8 mouse cellular contexts compared by ENCODE assay signal in the genomic region with DNA sequence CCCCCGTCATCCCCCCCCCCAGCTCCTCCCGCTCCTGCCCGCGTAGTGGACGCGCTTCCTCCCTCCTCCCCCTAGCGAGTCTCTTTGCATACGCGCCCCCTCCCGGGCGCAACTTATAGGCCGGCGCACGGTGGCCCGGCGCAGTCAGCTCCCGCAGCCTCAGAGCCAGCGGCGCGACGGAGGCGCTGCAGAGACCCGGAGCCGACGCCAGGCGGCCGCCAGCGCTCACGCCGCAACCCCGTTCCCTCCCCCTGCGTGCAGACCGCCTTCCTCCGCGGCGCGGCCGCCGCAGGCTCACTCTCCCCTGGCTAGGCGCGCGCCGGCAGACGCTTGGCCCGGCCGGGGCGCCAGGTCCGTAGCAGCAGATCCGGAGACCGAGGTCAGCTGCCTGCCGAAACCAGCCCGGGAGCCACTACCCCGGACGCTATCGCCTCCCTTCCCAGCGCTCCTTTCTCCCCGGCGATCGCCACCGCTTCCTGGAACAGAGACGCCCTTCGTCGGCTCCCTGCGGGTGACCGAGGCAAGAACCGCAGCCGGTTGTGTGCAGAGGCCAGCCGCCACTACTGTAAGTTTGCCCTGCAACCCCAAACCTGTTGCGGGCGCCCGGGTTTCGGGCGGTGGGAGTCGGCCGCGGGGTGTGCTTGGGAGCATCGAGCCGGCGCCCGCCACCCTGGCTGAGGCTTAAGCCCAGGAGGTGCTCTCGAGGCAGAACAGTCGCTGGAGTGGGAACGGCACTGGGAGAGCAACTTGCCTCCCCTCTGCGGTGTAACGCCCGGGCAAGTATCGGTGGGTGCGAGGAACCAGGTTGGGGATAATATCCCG. TPM values are rescaled to one million over a fixed set of nuclear protein-coding genes. Genes with fewer than 3 reads are reported as not detected.
DNase-seq lines count a peak whose midpoint lies in the region; ATAC-seq and TF ChIP-seq lines count a peak whose summit lies in the region.

A gene (plus strand): TSS at position 141 of the 822 bp plus-strand sequence.

- TF ChIP-seq POLR2A in lung, adult 2 months (IDR thresholded peaks at IDR 0.05; ENCODE audit: borderline replicate concordance, extremely low read depth, low read depth, low read length): 0 out of 2 replicates have a peak, but pooled peaks have one; percentile 22
- TF ChIP-seq POLR2A in olfactory bulb, adult 2 months (IDR thresholded peaks at IDR 0.05; ENCODE audit: insufficient read depth, low read depth, low read length): peak; percentile 36; the same call in 1 of the 2 replicates

- peak; percentile 9; the same call in 1 of the 2 replicates for TF ChIP-seq CTCF in lung, adult 2 months (IDR thresholded peaks at IDR 0.05; ENCODE audit: insufficient read depth, low read length)
- peak; percentile 78 for TF ChIP-seq CTCF in olfactory bulb, adult 2 months (IDR thresholded peaks at IDR 0.05; ENCODE audit: insufficient read depth, low read depth, low read length)

- intact Hi-C loops in heart, postnatal 25 days (cut with DNase I): loop anchor here (2.0 to 5.0 kb wide), 3 partner anchors 54 to 306 kb away; no protein-coding TSS in a partner anchor

- peak within 1 kb of the TSS; percentile 86 for H3K4me2 ChIP-seq in forebrain, embryonic 16.5 days (ENCODE audit: low read length)

- peaks cover 6 to 26% of the 10 kb centered on the region in 2 experiments; a peak in 3 of 4 replicates for H3K4me1 ChIP-seq in ES-E14 (ENCODE audit: control insufficient read depth in 2 of 2, insufficient read depth in 2 of 2, low read length in 2 of 2, poor library complexity in 1 of 2)
- peaks cover 52% of the 10 kb centered on the region for H3K4me1 ChIP-seq in forebrain, embryonic 16.5 days (replicated peaks; ENCODE audit: control insufficient read depth, insufficient read depth, low read length)
- peaks cover 12% of the 10 kb centered on the region for H3K4me1 ChIP-seq in lung, adult 2 months (ENCODE audit: control insufficient read depth, insufficient read depth, low read length)
- peaks cover 19% of the 10 kb centered on the region for H3K4me1 ChIP-seq in olfactory bulb, adult 2 months (ENCODE audit: control insufficient read depth, insufficient read depth, low read length)

- no peaks in the 10 kb centered on the region for H3K9me3 ChIP-seq in ES-E14 (ENCODE audit: control insufficient read depth, insufficient read depth, low read depth, low read length)
- H3K9me3 ChIP-seq in forebrain, embryonic 16.5 days (ENCODE audit: control insufficient read depth, low read length): no peaks in the 10 kb centered on the region

- in situ Hi-C loops in ES-E14 (cut with MboI; ENCODE audit: low sequenced_read_pairs in 2 of 2, unreplicated experiment in 2 of 2): loop anchor here in 1 of 2 experiments (25.0 kb wide), 2 partner anchors 246 to 371 kb away; no protein-coding TSS in a partner anchor

- peak within 1 kb of the TSS; percentile 94 for H3K9ac ChIP-seq in ES-E14 (ENCODE audit: insufficient read depth, low read depth, low read length, poor library complexity, severe bottlenecking)
- H3K9ac ChIP-seq in forebrain, embryonic 16.5 days (replicated peaks; ENCODE audit: low read depth, low read length): peak within 1 kb of the TSS; percentile 97

- peak; percentile 76 for DNase-seq in ES-E14 (ENCODE audit: low read depth, low spot score)
- DNase-seq in cerebellum, adult 11-12 months: peak; percentile 40
- peak; percentile 87 for DNase-seq in heart, postnatal 25 days (ENCODE audit: low spot score)
- peak; percentile 87 to 93 for DNase-seq in layer of hippocampus, adult 18-20 months (ENCODE audit: low spot score in 2 of 2)
- DNase-seq in lung, adult 2 months: peak; percentile 86
- peak; percentile 86 to 87 for DNase-seq in thymus, adult 18-20 months

- H3K36me3 ChIP-seq in ES-E14 (ENCODE audit: control insufficient read depth, insufficient read depth, low read length, poor library complexity, severe bottlenecking): peaks cover 16% of the 10 kb centered on the region
- peaks cover 10% of the 10 kb centered on the region for H3K36me3 ChIP-seq in forebrain, embryonic 16.5 days (ENCODE audit: control insufficient read depth, insufficient read depth)

- peak within 1 kb of the TSS; percentile 88 to 96 for H3K4me3 ChIP-seq in ES-E14 (ENCODE audit: insufficient read depth in 1 of 2, low read depth in 1 of 2, low read length in 2 of 2, poor library complexity in 1 of 2, severe bottlenecking in 1 of 2)
- peak within 1 kb of the TSS; percentile 91 for H3K4me3 ChIP-seq in forebrain, embryonic 16.5 days (replicated peaks; ENCODE audit: low read length)
- H3K4me3 ChIP-seq in lung, adult 2 months (replicated peaks; ENCODE audit: extremely low read depth, low read depth, low read length): peak within 1 kb of the TSS; percentile 88
- peak within 1 kb of the TSS; percentile 54 for H3K4me3 ChIP-seq in olfactory bulb, adult 2 months (ENCODE audit: insufficient read depth, low read depth, low read length)

- under 1% methylated on average over 79 of the region's 89 CpGs for WGBS in forebrain, embryonic 16.5 days
- under 1% methylated on average over 83 of the region's 89 CpGs for WGBS in lung, adult 2 months
- WGBS in olfactory bulb, adult 2 months: 1% methylated on average over 89 of the region's 89 CpGs

- H3K27ac ChIP-seq in ES-E14 (ENCODE audit: insufficient read depth, low read depth, low read length, poor library complexity, severe bottlenecking): peak within 1 kb of the TSS; percentile 86
- H3K27ac ChIP-seq in forebrain, embryonic 16.5 days (ENCODE audit: low read length): peak within 1 kb of the TSS; percentile 99
- peak within 1 kb of the TSS; percentile 43; the same call in 1 of the 2 replicates for H3K27ac ChIP-seq in olfactory bulb, adult 2 months (ENCODE audit: insufficient read depth, low read depth, low read length)

- ATAC-seq in forebrain, embryonic 16.5 days: peak; percentile 90

- H3K27me3 ChIP-seq in forebrain, embryonic 16.5 days (replicated peaks; ENCODE audit: control insufficient read depth, insufficient read depth, low read length): no peaks in the 10 kb centered on the region

TF ChIP-seq in ES-E14, 5 proteins besides CTCF, POLR2A, EP300 and RAD21:
- TF ChIP-seq ZC3H11A (IDR thresholded peaks at IDR 0.05; ENCODE audit: borderline replicate concordance, low read depth, low read length): no peak; the same call in 1 of the 2 replicates
- TF ChIP-seq HCFC1 (IDR thresholded peaks at IDR 0.05; ENCODE audit: borderline replicate concordance, insufficient read depth, low read length): peak; percentile 61; the same call in 1 of the 2 replicates

RNA-seq across cellular contexts. Expression of the gene that starts here (rescaled TPM):
- total RNA-seq in ES-E14 (2012; rRNA removed): 63.1 and 73.6 TPM in 2 replicates
- polyA plus RNA-seq in forebrain, embryonic 16.5 days (2015; fragmentation: Nextera tagmentation; extraction: Ambion mirVana): 133 and 143 TPM in 2 replicates
- total RNA-seq in heart, postnatal 25 days (2021): 1 to 10 TPM; 5.6 to 6.4 TPM
- total RNA-seq in layer of hippocampus, adult 18-20 months (2021): 100 to 1,000 TPM; 757 to 762 TPM
- polyA plus RNA-seq in lung, adult 2 months (2012; rRNA removed): 7.3 and 8.5 TPM in 2 replicates
- not detected in 2 replicates for polyA plus RNA-seq in olfactory bulb, adult 2 months (2012; ENCODE audit: insufficient read depth, insufficient read length, low replicate concordance, missing spikeins)

Comparison
In these comparisons a context has a peak if more than half of its experiments do, and no peak if none do; other contexts are left out.
1. Peak in every context shown above with its lines: DNase-seq, ATAC-seq, H3K4me3 ChIP-seq and H3K27ac ChIP-seq.
2. RNA of the gene that starts here (total RNA-seq): 757 to 762 TPM in layer of hippocampus, adult 18-20 months; 63.1 to 73.6 TPM in ES-E14 and 5.6 to 6.4 TPM in heart, postnatal 25 days; every median in the first group is over 10 times any median in the second.
3. RNA of the gene that starts here (polyA plus RNA-seq): 133 to 143 TPM in forebrain, embryonic 16.5 days; 7.3 to 8.5 TPM in lung, adult 2 months and not detected in olfactory bulb, adult 2 months; every median in the first group is over 10 times any median in the second.
4. DNase-seq: peak in every context shown above with its lines; median percentile 90 in layer of hippocampus, adult 18-20 months; 87 in heart, postnatal 25 days; 86 in thymus, adult 18-20 months; 86 in lung, adult 2 months; 76 in ES-E14; 40 in cerebellum, adult 11-12 months.
5. H3K27ac ChIP-seq: peak in every context shown above with its lines; median percentile 99 in forebrain, embryonic 16.5 days; 86 in ES-E14; 43 in olfactory bulb, adult 2 months.